Mouse (Mus musculus) limb, embryonic 14.5 days (tissue): ENCODE data around the gene Dstn. TPM values are rescaled to one million over a fixed set of nuclear protein-coding genes. Genes with fewer than 3 reads are reported as not detected.

Experiments
- ATAC-seq: fragments of 200-750 bp; cut with Nextera tagmentation; 2 replicates; pipeline ENCODE4 v1.8.0; 2017; ENCODE audit warnings: low read depth, moderate number of reproducible peaks, moderate TSS enrichment; ENCODE audit not compliant: low FRiP score
- DNase-seq: peaks from one replicate; pipeline ENCODE4 v3.0.0-alpha.2; 2015; ENCODE audit warnings: low spot score
- H3K27ac ChIP-seq: fragments of 300-500 bp; sonication (generic); replicated peaks from 2 replicates; pipeline ENCODE4 v1.5.1; 2014; ENCODE audit warnings: low read depth, mild to moderate bottlenecking, low read length, moderate library complexity, mixed read lengths
- H3K27me3 ChIP-seq: fragments of 300-500 bp; sonication (generic); 2 replicates; pipeline ENCODE4 v1.6.1; 2014; ENCODE audit warnings: low read length, mixed read lengths; ENCODE audit not compliant: control insufficient read depth, insufficient read depth
- H3K36me3 ChIP-seq: fragments of 300-500 bp; sonication (generic); 2 replicates; pipeline ENCODE4 v1.6.1; 2014; ENCODE audit warnings: mild to moderate bottlenecking, low read length, moderate library complexity, mixed read lengths; ENCODE audit not compliant: control insufficient read depth, insufficient read depth
- H3K4me1 ChIP-seq: fragments of 300-500 bp; sonication (generic); 2 replicates; pipeline ENCODE4 v1.6.1; 2014; ENCODE audit warnings: antibody characterized with exemption, low read length, mixed read lengths; ENCODE audit not compliant: control insufficient read depth, insufficient read depth
- H3K4me2 ChIP-seq: fragments of 300-500 bp; sonication (generic); replicated peaks from 2 replicates; pipeline ENCODE4 v1.6.1; 2014; ENCODE audit warnings: low read depth, mild to moderate bottlenecking, low read length, moderate library complexity; ENCODE audit not compliant: severe bottlenecking
- H3K4me3 ChIP-seq: fragments of 300-500 bp; sonication (generic); replicated peaks from 2 replicates; pipeline ENCODE4 v1.5.1; 2014; ENCODE audit warnings: low read length
- H3K9ac ChIP-seq: fragments of 300-500 bp; sonication (generic); 2 replicates; pipeline ENCODE4 v1.6.1; 2014; ENCODE audit warnings: mild to moderate bottlenecking, low read depth, low read length, moderate library complexity; ENCODE audit not compliant: severe bottlenecking
- H3K9me3 ChIP-seq: fragments of 300-500 bp; sonication (generic); 2 replicates; pipeline ENCODE4 v1.6.1; 2016; ENCODE audit warnings: low read length; ENCODE audit not compliant: control insufficient read depth
- POLR2A ChIP-seq: fragments of 200-500 bp; IDR thresholded peaks from 2 replicates; pipeline ENCODE4 v1.8.0; 2012; ENCODE audit warnings: inconsistent platforms, mild to moderate bottlenecking, moderate library complexity, borderline replicate concordance; ENCODE audit not compliant: insufficient read depth, insufficient read length; ENCODE audit errors: extremely low read depth
- WGBS: fragments of 180-500 bp; shearing (Covaris S2); extraction: QIAGEN DNeasy Blood & Tissue Kit; methylation state at CpG from one replicate; pipeline ENCODE4 v1.1.7; 2014; 5-methylcytosine and 5-hydroxymethylcytosine counted together
- polyA plus RNA-seq, 2 experiments: library from polyadenylated mRNA; depleted of rRNA in 1 of 2; stranded (reverse) in 1 of 2; unstranded in 1 of 2; fragments of >200 nt; fragmentation: Nextera tagmentation in 1 of 2; extraction: Ambion mirVana in 1 of 2; gene quantifications; 2 replicates each; pipeline versions ENCODE4 v1.2.1 to v1.2.3; 2012 to 2014

The Dstn gene
- polyA plus RNA-seq, 2 experiments: 111 to 437 TPM

DNA sequence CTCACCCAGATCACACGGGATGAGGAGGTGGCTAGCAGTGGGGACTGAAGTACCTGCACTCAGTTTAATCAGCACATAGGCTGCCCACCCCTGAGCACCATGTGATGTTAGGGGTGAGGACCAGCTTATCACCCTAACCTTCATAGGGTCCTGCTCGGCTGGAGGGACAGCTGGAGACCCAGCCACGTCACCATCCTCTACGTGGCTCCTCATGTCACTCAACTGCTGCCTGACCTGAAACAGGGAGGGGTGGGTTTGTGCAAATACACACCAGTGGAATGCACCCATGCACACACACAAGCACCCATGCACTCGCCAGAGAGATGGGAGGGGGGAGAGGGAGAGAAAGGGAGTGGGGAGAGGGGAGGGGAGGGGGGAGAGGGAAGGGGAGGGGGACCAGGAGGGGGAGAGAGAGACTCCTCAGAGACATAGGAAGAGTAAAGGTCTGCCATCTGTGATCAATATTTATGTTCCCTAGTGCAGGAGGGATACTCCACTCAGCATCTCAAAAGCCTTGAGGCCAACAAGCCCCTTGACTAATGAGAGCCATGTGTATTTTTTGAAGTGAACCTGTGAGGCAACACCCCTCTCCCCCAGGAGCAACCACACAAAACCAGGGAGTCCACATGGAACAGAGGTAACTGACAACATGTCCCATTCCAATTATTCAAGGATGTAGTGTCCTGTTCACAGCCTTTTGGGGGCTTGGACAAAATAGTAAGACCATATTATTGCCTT lies 35.3 kb downstream of the Dstn start:
- H3K27me3 ChIP-seq: no peaks in the 10 kb centered on the region
- H3K4me2 ChIP-seq: no peak overlapping the region
- ATAC-seq (no peak), DNase-seq (no peak)
- H3K4me1 ChIP-seq: no peaks in the 10 kb centered on the region
- no peaks in the 10 kb centered on the region for H3K9me3 ChIP-seq
- H3K36me3 ChIP-seq: peaks cover 100% of the 10 kb centered on the region
- 73% methylated on average over 5 of the region's 5 CpGs for WGBS
- H3K9ac ChIP-seq: no peak overlapping the region
- TF ChIP-seq POLR2A: no peak
- H3K27ac ChIP-seq: no peak overlapping the region
- H3K4me3 ChIP-seq: no peak overlapping the region

DNA sequence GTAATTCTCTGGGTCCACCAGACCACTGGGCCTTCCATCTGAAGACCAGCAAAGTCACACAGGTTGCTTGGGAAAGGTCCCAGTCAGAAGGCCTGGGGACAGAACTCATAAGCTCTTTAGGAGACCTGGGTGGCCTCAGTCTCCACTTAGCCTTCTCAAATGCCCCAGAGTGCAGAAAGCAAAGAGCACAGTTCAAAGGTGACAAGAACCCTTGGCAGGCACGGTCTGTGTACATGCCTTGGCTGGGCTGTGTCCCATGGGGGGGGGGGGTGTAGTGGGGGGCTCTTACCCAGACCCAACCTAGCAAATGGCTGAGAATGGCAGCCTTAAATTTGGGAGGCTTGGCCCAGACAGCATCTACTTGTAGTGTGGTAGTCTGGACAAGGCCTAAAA lies 35.9 kb downstream of the Dstn start:
- no peak overlapping the region for H3K9ac ChIP-seq
- no peak overlapping the region for H3K4me3 ChIP-seq
- H3K9me3 ChIP-seq: no peaks in the 10 kb centered on the region
- TF ChIP-seq POLR2A: no peak
- H3K4me2 ChIP-seq: no peak overlapping the region
- no peak overlapping the region for H3K27ac ChIP-seq
- 100% methylated on average over 1 of the region's 1 CpGs for WGBS
- H3K27me3 ChIP-seq: no peaks in the 10 kb centered on the region
- peaks cover 100% of the 10 kb centered on the region for H3K36me3 ChIP-seq
- H3K4me1 ChIP-seq: no peaks in the 10 kb centered on the region
- no peak for ATAC-seq
- no peak for DNase-seq

DNA sequence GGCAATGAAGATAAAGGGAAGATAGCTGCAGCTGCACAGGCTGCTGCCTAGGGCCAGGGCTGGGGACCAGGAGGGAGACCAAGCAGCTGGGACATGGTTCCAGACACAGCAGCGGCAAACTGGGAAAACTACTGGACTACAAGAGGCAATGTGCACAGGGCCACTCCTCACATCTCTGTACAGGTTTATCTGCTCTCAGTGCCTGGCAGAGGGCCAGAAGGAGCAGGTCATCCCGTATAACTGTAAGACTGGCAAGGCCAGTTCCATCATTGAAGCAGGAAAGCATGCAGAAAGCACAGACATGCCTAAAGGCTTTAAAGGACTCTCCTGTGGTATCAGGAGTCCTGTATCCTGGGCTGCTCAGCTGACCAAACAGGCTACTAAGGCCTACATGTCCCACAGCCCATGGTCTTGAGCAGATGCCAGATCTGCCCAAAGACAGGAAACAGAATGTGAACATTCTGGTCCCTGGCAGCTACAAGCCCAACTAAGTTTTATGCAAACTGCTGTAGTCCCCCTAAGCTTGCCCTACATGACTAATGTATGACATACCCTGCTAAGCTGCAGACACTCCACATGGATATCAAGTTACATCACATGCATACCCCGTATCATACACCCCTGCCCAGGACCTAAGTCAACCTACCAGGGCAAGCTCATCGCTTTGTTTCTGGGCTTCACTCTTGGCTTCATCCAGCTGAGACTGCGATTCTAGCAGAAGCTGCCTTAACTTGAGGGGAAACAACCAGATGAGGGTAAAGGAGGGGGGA lies 36.6 kb downstream of the Dstn start:
- H3K4me1 ChIP-seq: no peaks in the 10 kb centered on the region
- DNase-seq (no peak), ATAC-seq (no peak)
- no peaks in the 10 kb centered on the region for H3K27me3 ChIP-seq
- no peak overlapping the region for H3K9ac ChIP-seq
- TF ChIP-seq POLR2A: no peak
- 72% methylated on average over 5 of the region's 5 CpGs for WGBS
- no peaks in the 10 kb centered on the region for H3K9me3 ChIP-seq
- H3K27ac ChIP-seq: no peak overlapping the region
- peaks cover 100% of the 10 kb centered on the region for H3K36me3 ChIP-seq
- H3K4me3 ChIP-seq: no peak overlapping the region
- H3K4me2 ChIP-seq: no peak overlapping the region

DNA sequence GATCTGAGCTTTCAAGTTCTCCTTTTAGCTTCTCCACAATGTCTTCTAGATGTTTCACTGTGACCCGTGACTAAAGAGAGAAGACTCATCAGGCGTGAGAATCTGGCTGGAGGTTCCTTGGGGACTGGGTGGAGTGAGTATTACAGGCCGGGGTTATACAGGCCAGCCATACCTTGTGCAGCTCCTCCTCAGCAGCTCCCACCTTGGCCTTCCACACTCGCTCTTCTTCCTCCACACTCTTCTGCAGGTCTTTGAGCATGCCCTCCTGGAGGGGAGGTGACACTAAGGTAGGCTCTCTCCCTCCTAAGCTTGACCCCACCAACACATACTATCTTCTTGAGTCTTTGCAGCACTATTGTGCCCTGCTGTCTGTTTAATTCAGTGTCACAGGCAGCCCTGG lies 38.8 kb downstream of the Dstn start:
- Histone ChIP-seq H3K4me2 (no peak overlapping the region), H3K27me3 (no peaks in the 10 kb centered on the region), H3K36me3 (peaks cover 93% of the 10 kb centered on the region), H3K9me3 (no peaks in the 10 kb centered on the region), H3K4me3 (no peak overlapping the region), H3K4me1 (no peaks in the 10 kb centered on the region), H3K27ac (no peak overlapping the region), H3K9ac (no peak overlapping the region)
- no peak for TF ChIP-seq POLR2A
- 82% methylated on average over 4 of the region's 4 CpGs for WGBS
- ATAC-seq (no peak), DNase-seq (no peak)

DNA sequence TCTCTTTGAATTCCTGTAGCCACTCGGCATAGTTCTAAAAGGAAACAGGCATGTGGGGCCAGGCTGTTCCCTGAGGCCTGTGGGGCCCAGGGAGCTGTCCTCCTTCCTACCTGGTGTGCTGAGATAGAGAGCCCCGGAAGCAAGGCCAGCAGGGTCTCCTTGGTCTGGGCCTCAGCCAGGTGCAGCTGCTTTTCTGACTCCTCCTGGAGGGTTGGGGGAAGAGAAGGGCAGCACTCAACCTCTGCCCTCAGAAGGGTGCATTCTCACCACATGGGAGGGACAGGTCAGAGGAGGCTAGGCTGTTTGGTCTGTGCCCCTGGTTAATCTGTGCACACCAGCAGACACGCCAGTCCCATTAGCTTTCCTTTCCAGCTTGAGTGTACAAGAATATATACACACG lies 39.9 kb downstream of the Dstn start:
- no peak for TF ChIP-seq POLR2A
- 86% methylated on average over 4 of the region's 4 CpGs for WGBS
- Histone ChIP-seq H3K9me3 (no peaks in the 10 kb centered on the region), H3K4me1 (no peaks in the 10 kb centered on the region), H3K4me2 (no peak overlapping the region), H3K9ac (no peak overlapping the region), H3K27me3 (no peaks in the 10 kb centered on the region), H3K27ac (no peak overlapping the region), H3K4me3 (no peak overlapping the region), H3K36me3 (peaks cover 86% of the 10 kb centered on the region)
- DNase-seq: no peak
- no peak for ATAC-seq
